Mouse (Mus musculus): ENCODE results near the gene Dzank1. TPM values are rescaled to one million over a fixed set of nuclear protein-coding genes. Genes with fewer than 3 reads are reported as not detected.

Gene Dzank1
- 2.1 and 2.7 TPM in 2 replicates for polyA plus RNA-seq (2012; rRNA removed)

GRCm38 (mm10) chr2:144526981-144527820 lies at the start of gene Dzank1, which contains the start of gene Polr3f:
Dzank1 (minus strand) TSS chr2:144527414.
Polr3f (plus strand) TSS chr2:144527718.
- DNase-seq (ENCODE audit: low spot score): peak; percentile 93

GRCm38 (mm10) chr2:144555820-144556552 lies 28.8 kb upstream of the Dzank1 start, which contains the start of gene Sec23b:
Sec23b (plus strand) TSS chr2:144556229.
- DNase-seq (ENCODE audit: low spot score): peak; percentile 85

- DNase-seq (ENCODE audit: low spot score): no peak
These were observed 28.1 kb upstream of the Dzank1 start for GRCm38 (mm10) chr2:144555286-144555819.

- no peak for DNase-seq (ENCODE audit: low spot score)
These were observed 26.7 kb upstream of the Dzank1 start for GRCm38 (mm10) chr2:144553905-144554304.

- peak; percentile 47 for DNase-seq (ENCODE audit: low spot score)
These were observed 23.3 kb upstream of the Dzank1 start, which contains the start of gene Rbbp9 for GRCm38 (mm10) chr2:144550529-144550928. Rbbp9 (minus strand) TSS chr2:144550869.

- DNase-seq (ENCODE audit: low spot score): no peak
These were observed 20.3 kb upstream of the Dzank1 start for GRCm38 (mm10) chr2:144547559-144547958.

- no peak for DNase-seq (ENCODE audit: low spot score)
These were observed 18.3 kb upstream of the Dzank1 start for GRCm38 (mm10) chr2:144545481-144545880.

GRCm38 (mm10) chr2:144545061-144545460 lies 17.8 kb upstream of the Dzank1 start:
- no peak for DNase-seq (ENCODE audit: low spot score)

GRCm38 (mm10) chr2:144544630-144545029 lies 17.4 kb upstream of the Dzank1 start:
- no peak for DNase-seq (ENCODE audit: low spot score)

GRCm38 (mm10) chr2:144543670-144544069 lies 16.5 kb upstream of the Dzank1 start:
- DNase-seq (ENCODE audit: low spot score): no peak

GRCm38 (mm10) chr2:144541246-144541645 lies 14.0 kb upstream of the Dzank1 start:
- DNase-seq (ENCODE audit: low spot score): no peak

GRCm38 (mm10) chr2:144537123-144537522 lies 9.9 kb upstream of the Dzank1 start:
- no peak for DNase-seq (ENCODE audit: low spot score)

GRCm38 (mm10) chr2:144527821-144528174 lies 584 bp upstream of the Dzank1 start:
- no peak for DNase-seq (ENCODE audit: low spot score)

- DNase-seq (ENCODE audit: low spot score): no peak
These were observed 1.4 kb downstream of the Dzank1 start for GRCm38 (mm10) chr2:144525856-144526255.

- no peak for DNase-seq (ENCODE audit: low spot score)
These were observed 7.4 kb downstream of the Dzank1 start for GRCm38 (mm10) chr2:144519772-144520171.

- no peak for DNase-seq (ENCODE audit: low spot score)
These were observed 12.6 kb downstream of the Dzank1 start for GRCm38 (mm10) chr2:144514619-144515018.

GRCm38 (mm10) chr2:144502134-144502533 lies 25.1 kb downstream of the Dzank1 start:
- DNase-seq (ENCODE audit: low spot score): no peak

- no peak for DNase-seq (ENCODE audit: low spot score)
These were observed 37.9 kb downstream of the Dzank1 start for GRCm38 (mm10) chr2:144489342-144489741.

GRCm38 (mm10) chr2:144487476-144487875 lies 39.7 kb downstream of the Dzank1 start:
- no peak for DNase-seq (ENCODE audit: low spot score)

- DNase-seq (ENCODE audit: low spot score): no peak
These were observed 41.8 kb downstream of the Dzank1 start for GRCm38 (mm10) chr2:144485439-144485838.

- DNase-seq (ENCODE audit: low spot score): no peak
These were observed 43.1 kb downstream of the Dzank1 start for GRCm38 (mm10) chr2:144484084-144484483.

- no peak for DNase-seq (ENCODE audit: low spot score)
These were observed 47.8 kb downstream of the Dzank1 start for GRCm38 (mm10) chr2:144479421-144479820.

Data from urinary bladder, adult 2 months (tissue).